Mouse (Mus musculus) adrenal gland, postnatal 0 days (tissue): ENCODE data around the gene Tas2r121. TPM values are rescaled to one million over a fixed set of nuclear protein-coding genes. Genes with fewer than 3 reads are reported as not detected.

Experiments used
- polyA plus RNA-seq: library from polyadenylated mRNA; unstranded; fragments of >200 nt; fragmentation: Nextera tagmentation; extraction: Ambion mirVana; gene quantifications from 2 replicates; pipeline ENCODE4 v1.2.1, GENCODE M21; 2015

The Tas2r121 gene
- not detected in 2 replicates for polyA plus RNA-seq

GRCm38 (mm10) chr6:132700907-132701306 lies at the start of gene Tas2r121:
Gene Tas2r121 (minus strand): TSS chr6:132701007.

DNA sequence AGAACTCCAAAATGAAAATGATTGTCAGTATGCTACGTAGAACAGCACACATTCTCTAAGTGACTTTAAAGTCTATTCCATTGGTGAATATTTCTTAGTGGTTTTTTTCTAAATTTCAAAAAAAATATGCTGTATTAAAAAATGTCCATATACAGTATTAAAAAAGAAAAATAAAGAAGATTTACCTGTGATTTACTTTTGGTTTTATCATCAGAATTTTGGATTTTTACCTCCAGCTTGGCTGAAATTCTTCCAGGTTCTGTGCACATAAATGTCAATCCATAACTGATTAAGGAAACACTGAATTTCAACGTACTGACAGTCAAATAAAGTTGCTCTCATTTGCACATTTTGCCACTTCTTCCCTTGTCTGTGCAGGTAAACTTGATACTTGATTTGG lies 37.1 kb upstream of the Tas2r121 start, which contains the start of gene Tas2r115:
Gene Tas2r115 (minus strand): TSS at position 101 of the 400 bp plus-strand sequence.

GRCm38 (mm10) chr6:132711828-132712227 lies 11.0 kb upstream of the Tas2r121 start, which contains the start of gene Tas2r122:
Gene Tas2r122 (minus strand): TSS chr6:132711928.

GRCm38 (mm10) chr6:132656653-132657052 lies 44.2 kb downstream of the Tas2r121 start, which contains the start of gene Tas2r120:
Gene Tas2r120 (plus strand): TSS chr6:132656953.

GRCm38 (mm10) chr6:132651426-132651825 lies 49.4 kb downstream of the Tas2r121 start, which contains the start of gene A630073D07Rik:
Gene A630073D07Rik (minus strand): TSS chr6:132651526.

Other genes with a start within 250 kb of the Tas2r121 start
- gene Prh1, start 131.2 kb downstream of the Tas2r121 start, polyA plus RNA-seq = not detected in 2 replicates
- gene Prp2, start 105.1 kb downstream of the Tas2r121 start, polyA plus RNA-seq = not detected in 2 replicates
- gene A630073D07Rik, start 49.5 kb downstream of the Tas2r121 start, polyA plus RNA-seq = not detected in 2 replicates
- gene Tas2r120, start 44.1 kb downstream of the Tas2r121 start, polyA plus RNA-seq = not detected in 2 replicates
- gene Tas2r122, start 10.9 kb upstream of the Tas2r121 start, polyA plus RNA-seq = not detected in 2 replicates
- not detected in 2 replicates for gene Tas2r115, start 37.0 kb upstream of the Tas2r121 start, polyA plus RNA-seq
- gene Tas2r124, start 53.7 kb upstream of the Tas2r121 start, polyA plus RNA-seq = not detected in 2 replicates
- not detected in 2 replicates for gene Tas2r102, start 61.1 kb upstream of the Tas2r121 start, polyA plus RNA-seq
- gene Tas2r136, start 77.2 kb upstream of the Tas2r121 start, polyA plus RNA-seq = not detected in 2 replicates
- not detected in 2 replicates for gene Tas2r117, start 101.8 kb upstream of the Tas2r121 start, polyA plus RNA-seq
- not detected in 2 replicates for gene Tas2r123, start 146.1 kb upstream of the Tas2r121 start, polyA plus RNA-seq
- not detected in 2 replicates for gene Tas2r116, start 154.4 kb upstream of the Tas2r121 start, polyA plus RNA-seq
- not detected in 2 replicates for gene Tas2r110, start 167.0 kb upstream of the Tas2r121 start, polyA plus RNA-seq
- not detected in 2 replicates for gene Tas2r113, start 192.0 kb upstream of the Tas2r121 start, polyA plus RNA-seq
- not detected in 2 replicates for gene Tas2r125, start 208.6 kb upstream of the Tas2r121 start, polyA plus RNA-seq